Mouse (Mus musculus): Measurements from ENCODE around the gene Ofcc1.

The Ofcc1 gene

GRCm38 (mm10) chr13:40000236-40000635 is 361.0 kb downstream of the Ofcc1 start:
- intact Hi-C loops (cut with DNase I) = no loop called here

- intact Hi-C loops (cut with DNase I) = no loop called here
These were observed 363.3 kb downstream of the Ofcc1 start for GRCm38 (mm10) chr13:39997901-39998300.

- intact Hi-C loops (cut with DNase I) = no loop called here
These were observed 381.8 kb downstream of the Ofcc1 start for GRCm38 (mm10) chr13:39979294-39980061.

- intact Hi-C loops (cut with DNase I) = no loop called here
These were observed 392.8 kb downstream of the Ofcc1 start for GRCm38 (mm10) chr13:39968349-39969016.

GRCm38 (mm10) chr13:39957226-39957625 is 404.0 kb downstream of the Ofcc1 start:
- intact Hi-C loops (cut with DNase I) = loop anchor here (10.0 kb wide), 1 partner anchor 798 kb away; no protein-coding TSS in a partner anchor

- intact Hi-C loops (cut with DNase I) = loop anchor here (10.0 kb wide), 1 partner anchor 799 kb away; no protein-coding TSS in a partner anchor
These were observed 405.2 kb downstream of the Ofcc1 start for GRCm38 (mm10) chr13:39956017-39956416.
